Mouse (Mus musculus) mature B cell (primary cell): ENCODE results near the gene Kantr.
"Not testable (repeated sequence)": the region's sequence is repeated elsewhere in the genome, so short reads cannot be mapped to it uniquely, and the experiment has no call there.

Experiments
- in situ Hi-C: fragments of 300-500 bp; cut with MboI; formaldehyde crosslinking; loops from 2 replicates; pipeline ENCODE4 v1.14.3; 2019

The Kantr gene

DNA sequence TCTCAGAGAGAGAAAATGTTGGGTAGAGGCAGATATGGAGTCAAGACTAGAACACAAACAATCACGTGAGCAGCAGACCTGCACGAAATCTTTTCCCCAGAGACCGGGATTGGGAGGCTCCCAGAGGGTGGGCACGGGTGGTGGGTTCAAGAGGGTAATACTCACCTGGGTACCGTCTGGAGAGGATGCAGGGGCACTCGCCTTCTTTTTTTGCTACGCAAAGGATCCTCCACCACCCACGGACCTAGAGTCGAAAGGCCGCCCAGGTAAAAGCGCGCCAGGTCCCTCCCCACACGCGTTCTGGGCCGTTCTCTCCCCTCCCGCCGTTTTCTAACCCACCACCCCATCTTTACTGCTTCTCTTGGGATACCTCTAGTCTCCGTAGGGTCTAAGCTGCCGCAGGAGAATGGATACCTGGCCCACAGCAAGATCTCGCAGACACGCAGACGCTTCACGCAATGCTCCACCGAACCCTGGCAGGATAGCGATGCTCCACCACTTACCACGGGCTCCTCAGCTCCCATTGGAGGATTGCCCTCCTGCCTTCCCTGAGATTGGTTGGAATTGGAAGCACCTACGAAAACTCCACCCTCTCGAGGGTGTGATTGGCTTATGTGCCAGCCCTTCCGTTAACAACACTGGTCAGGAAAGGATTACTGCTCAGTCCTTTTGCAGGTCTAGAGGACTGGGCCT is at the start of gene Kantr:
TSS of gene Kantr (minus strand) at position 500 of the 693 bp plus-strand sequence.
- in situ Hi-C loops = no loop called here

DNA sequence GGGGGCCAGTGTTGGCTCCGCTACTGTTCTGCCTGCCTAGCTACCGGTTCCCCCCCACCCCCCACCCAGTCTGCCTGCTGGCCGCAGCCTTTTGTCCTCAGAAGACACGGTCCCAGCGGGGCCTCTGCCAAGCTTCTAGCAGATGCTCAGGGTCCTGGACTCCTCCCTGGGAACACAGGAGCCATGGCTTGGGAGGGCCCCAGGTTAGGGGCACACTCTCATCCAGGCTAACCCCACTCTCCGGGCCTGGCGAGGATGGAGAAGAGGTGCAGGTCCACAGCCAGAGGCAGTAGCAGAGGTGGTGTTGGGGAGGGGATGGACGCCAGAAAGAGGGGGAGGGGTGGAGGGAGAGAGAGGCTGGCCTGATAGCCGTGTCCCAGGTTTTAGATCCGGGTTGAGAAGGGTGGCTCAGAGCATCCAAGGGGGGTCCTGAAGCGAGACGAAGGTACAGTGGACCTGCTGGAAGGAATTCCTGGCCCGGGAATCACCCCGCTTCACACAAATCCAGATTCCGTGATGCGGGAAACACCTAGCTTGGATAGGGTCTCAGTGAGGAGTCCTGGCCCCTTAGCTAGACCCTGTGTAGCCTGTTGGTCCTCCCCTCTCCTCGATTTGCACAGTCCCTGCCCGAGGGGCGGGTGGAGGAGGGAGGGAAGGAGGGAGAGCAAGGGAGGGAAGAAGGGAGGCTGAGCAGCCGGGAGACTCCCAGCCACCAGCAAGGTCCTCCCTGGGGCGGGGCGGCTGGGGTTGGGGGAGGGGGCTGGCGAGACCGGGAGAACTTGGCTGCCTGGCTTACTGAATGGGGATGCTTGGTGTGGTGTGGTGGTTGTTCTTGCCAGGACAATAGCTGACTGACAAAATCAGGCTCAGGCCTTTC is 41.3 kb upstream of the Kantr start, which contains the start of gene Gpr173:
TSS of gene Gpr173 (minus strand) at position 308 of the 877 bp plus-strand sequence.
- in situ Hi-C loops = no loop called here

DNA sequence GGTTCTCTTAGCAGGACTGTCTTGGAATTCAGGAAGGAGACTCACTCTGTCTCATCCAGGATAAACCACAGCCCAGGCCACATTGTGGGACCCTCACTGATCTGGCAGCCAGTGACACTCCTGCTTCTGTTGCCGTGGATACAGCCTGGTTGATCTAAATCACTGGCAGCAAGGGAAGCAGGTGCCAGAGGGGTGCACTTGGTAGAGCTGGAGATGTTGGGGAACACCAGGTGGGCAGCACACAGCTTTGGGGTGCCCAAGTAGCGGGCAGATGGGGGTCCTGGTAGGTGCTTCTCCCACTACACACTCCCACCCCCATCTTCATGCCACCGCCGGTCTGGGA is 40.7 kb upstream of the Kantr start:
- in situ Hi-C loops = no loop called here

DNA sequence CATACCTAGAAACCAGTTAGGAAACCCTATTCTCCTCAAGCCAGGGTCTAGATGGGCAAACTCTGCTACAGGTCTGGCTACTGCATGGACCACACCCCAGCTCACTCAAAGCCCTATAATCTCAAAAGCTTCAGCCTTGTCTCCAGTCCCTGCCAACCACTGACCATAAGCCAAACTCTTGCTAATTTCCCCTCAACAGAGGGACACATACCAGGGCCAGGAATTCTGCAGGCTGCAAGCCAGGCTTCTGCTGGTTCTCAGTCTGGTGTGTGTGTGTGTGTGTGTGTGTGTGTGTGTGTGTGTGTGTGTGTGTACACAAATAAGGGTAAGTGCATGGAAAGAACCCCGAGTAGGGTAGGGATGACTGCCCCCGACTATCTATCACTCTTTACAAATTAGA is 39.1 kb upstream of the Kantr start:
- in situ Hi-C loops = no loop called here

- in situ Hi-C loops = no loop called here
These were observed 25.4 kb upstream of the Kantr start for GRCm38 (mm10) chrX:152352553-152353153.

GRCm38 (mm10) chrX:152347041-152347440 is 19.7 kb upstream of the Kantr start:
- in situ Hi-C loops = loop anchor here (10.0 kb wide), 1 partner anchor 112 kb away; the partner anchor contains the start of gene Kdm5c

- in situ Hi-C loops = loop anchor here (10.0 kb wide), 1 partner anchor 112 kb away; the partner anchor contains the start of gene Kdm5c
These were observed 19.3 kb upstream of the Kantr start for GRCm38 (mm10) chrX:152346587-152346986.

DNA sequence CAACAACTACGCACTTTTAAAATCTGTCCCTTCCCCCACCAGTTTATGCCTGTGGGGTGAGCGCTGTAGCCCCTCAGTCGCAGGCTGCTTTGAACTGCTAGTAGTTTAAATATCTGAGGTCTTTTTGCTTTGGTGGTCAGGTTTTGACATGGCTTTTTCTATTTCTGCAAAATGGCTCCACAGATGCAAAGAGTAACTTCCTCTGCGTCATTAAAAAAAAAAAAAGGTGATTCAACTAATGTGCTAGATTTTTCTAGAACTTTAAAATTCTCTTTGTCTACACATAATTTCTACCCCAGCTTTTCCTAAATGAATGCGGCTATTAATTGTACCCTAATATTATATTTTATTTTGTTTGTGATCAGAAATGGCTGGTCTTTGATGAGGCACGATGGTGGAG is 15.6 kb upstream of the Kantr start:
- in situ Hi-C loops = loop anchor here (10.0 kb wide), 1 partner anchor 108 kb away; the partner anchor contains the start of gene Kdm5c

- in situ Hi-C loops = loop anchor here (10.0 kb wide), 1 partner anchor 108 kb away; the partner anchor contains the start of gene Kdm5c
These were observed 15.1 kb upstream of the Kantr start, which contains the start of gene Tspyl2 for GRCm38 (mm10) chrX:152342358-152342901. Tspyl2 (minus strand) TSS chrX:152342425.

GRCm38 (mm10) chrX:152341496-152341895 is 14.2 kb upstream of the Kantr start:
- in situ Hi-C loops = loop anchor here (10.0 kb wide), 1 partner anchor 107 kb away; the partner anchor contains the start of gene Kdm5c

DNA sequence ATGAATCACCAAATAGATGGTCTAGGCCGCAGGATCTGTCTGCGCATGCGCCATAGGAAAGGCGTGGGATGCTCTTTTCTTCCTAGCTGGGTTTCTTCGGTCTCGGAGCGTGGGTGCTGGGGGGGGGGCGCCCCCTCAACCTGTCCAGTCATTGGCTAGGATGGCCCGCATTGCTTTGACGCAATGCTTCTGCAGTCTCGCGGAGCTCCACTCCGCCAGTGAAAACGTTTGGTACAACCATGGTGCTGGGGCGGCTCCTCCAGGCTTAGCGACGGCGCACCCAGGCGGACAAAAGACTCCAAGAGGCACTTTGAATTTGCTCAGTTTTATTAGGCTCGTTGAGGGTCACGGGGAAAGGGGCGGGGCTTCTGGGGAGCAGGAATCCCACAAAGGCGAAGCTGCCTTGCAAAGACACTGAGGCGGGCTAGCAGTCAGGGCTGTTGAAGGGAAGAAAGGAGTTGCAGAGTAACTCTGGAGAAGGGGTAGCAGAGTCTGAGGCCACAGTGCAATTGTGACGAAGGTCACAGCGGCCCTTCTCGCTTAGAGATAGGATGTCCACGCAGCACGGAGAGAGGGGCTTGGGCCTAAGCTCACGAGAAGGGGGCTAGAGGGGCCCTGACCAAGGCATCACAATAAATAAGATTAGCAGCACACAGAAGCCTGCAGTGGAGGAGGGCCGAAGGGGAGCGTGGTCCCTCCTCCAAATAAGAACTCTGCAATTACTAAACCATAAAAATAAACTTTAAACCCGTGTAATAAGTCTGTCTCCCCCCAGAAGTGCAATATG is 9.4 kb upstream of the Kantr start:
- in situ Hi-C loops = no loop called here

GRCm38 (mm10) chrX:152336123-152336522 is 8.8 kb upstream of the Kantr start:
- in situ Hi-C loops = not testable (repeated sequence)

DNA sequence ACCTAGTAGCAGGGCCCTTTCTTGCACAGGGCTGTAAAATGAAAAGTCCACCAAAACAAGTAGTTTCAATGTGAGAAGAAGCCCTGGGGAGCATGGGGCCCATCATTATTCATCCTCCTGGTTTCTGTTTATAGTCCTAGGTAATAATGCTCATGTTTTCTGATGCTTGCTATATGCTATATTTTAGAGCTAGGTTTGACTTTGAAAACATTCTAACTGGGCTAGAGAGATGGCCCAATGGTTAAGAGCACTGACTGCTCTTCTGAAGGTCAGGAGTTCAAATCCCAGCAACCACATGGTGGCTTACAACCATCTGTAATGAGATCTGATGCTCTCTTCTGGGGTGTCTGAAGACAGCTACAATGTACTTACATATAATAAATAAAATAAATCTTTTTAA is 2.1 kb upstream of the Kantr start:
- in situ Hi-C loops = not testable (repeated sequence)

DNA sequence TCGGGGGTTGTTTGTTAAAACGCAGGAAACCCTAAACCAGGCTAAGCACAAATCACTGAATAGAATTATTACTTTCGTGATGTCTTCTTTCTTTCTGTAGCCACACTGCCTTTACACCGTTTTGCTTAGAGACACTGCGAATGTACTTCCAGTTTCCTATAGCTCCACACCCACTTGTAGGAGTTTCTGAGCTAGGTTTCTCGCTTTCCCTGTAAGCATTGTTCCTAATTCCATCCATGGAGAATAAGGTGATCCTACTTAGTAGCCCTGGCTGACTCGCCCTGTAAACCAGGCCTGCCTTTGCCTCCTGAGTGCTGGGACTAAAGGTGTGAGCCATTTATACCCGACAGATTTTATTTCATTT is 376 bp upstream of the Kantr start:
- in situ Hi-C loops = no loop called here

DNA sequence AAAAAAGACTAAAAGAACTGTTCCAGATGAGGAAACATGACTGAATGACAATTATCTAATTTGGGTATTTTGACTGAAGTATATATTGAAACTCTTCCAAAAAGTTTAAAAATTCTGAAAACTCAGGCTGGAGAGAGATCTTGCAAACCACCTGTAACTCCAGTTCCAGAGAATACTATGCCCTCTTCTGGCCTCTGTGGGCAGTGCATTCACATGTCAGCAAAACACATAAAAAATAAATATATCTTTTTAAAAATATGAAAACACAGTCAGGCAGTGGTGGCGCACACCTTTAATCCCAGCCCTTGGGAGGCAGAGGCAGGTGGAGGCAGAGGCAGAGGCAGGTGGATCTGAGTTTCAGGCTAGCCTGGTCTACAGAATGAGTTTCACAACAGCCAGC is 3.7 kb downstream of the Kantr start:
- in situ Hi-C loops = no loop called here

- in situ Hi-C loops = no loop called here
These were observed 4.5 kb downstream of the Kantr start for GRCm38 (mm10) chrX:152322776-152323175.

DNA sequence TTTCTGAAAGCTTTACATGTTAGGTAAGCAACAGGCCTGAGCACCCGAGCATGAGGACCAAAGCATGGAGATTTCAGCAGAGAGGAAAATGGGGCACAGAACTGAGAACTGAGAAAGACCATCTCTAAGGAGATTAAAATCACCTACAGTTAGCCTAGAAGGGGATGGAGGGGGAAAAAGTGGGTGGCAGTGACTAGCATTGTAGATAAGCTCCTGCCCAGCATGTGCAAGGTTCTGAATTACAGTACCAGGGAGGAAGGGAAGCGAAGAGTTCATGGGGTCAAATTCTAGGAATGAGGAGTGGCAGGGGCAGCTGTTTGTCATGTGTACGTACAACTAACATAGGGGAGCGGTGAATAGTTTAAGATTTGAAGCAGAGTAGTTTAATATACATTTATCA is 6.8 kb downstream of the Kantr start:
- in situ Hi-C loops = no loop called here

DNA sequence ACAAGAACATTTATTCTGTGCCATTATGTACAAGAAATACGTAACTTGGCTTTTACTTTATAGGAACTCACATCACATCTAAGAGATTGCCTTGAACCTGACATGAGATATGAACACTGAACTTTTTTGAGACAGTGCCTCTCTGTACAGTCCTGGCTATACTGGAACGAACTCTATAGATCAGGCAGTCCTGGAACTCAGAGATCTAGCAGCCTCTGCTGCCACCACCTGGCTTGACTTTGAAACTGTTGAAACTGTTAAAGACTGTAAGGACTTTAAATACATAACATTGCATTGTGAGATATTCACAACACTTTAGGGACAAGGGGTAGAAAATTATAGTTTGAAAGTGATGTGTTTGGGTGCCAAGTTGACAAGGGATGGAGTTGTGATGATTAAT is 19.4 kb downstream of the Kantr start:
- in situ Hi-C loops = no loop called here

- in situ Hi-C loops = no loop called here
These were observed 19.9 kb downstream of the Kantr start for GRCm38 (mm10) chrX:152307371-152307770.

DNA sequence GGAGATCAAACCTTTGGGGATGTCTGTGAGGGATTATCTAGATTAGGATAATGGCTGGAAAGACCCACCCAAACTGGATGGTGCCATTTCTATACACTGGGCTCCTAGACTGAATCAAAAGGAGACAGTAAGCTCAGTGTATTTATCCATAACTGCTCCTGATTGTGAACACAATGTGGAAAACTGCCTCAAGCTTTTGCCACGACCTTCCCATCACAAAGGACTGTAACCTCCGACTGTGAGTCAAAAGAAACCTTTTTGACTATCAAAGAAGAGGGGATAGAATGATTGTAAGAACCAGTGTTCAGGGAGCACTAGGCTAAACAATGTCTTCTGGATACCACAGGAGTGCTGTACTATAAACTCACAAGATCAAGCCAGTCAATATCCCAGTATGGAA is 21.1 kb downstream of the Kantr start:
- in situ Hi-C loops = no loop called here

- in situ Hi-C loops = not testable (repeated sequence)
These were observed 40.3 kb downstream of the Kantr start for GRCm38 (mm10) chrX:152287026-152287425.
